Mouse (Mus musculus): Measurements from ENCODE around the gene F13a1. TPM values are rescaled to one million over a fixed set of nuclear protein-coding genes. Genes with fewer than 3 reads are reported as not detected.

F13a1 gene
- 10.5 TPM for polyA plus RNA-seq (2015; fragmentation: Illumina TruSeq; extraction: RNeasy Lipid Tissue Mini Kit (QIAGEN cat#74804); ENCODE audit: insufficient read depth, low read depth, low replicate concordance)

DNA sequence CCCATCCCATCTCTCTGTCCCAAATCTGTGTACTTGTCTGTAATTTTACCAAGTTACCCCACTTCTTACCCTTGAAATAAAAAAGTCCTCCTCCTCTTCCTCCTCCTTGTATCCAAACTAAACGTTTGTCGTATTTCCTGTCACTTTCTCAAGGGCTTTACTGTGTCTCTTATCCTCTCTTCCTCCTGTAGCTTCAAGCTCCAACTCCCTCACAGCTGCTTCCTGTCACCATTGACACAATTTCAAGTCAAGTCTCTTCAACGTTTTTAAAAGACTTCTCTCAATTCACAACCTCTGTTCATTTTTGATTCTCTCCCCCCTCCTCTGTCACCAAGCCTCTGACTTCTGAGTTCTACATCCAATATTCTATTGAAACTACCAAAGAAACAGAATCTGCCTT is at the start of gene F13a1:
Gene F13a1 (minus strand): TSS at position 119 of the 400 bp plus-strand sequence.

Measured in pancreas, adult 10 weeks (tissue).